ENCODE assay signal across 9 mouse cellular contexts in the genomic region with DNA sequence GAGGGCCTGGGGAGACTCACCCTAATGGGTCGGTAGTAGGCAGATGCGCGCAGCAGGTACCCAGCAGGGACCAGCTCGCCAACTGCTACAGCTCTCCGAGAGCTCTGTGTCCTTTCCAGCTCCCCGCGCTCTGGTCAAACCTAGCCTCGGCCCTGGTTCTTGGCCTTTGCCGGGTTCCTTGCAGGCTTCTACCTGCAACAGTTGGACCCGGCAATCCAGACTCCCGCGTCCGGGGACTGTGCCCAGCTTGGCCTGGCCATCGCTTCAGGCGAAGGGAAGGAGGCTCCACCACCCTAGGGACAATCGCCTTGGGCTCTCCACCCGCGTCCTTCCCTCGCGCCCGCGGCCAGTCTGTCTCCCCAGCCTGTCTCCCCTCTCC. TPM values are rescaled to one million over a fixed set of nuclear protein-coding genes. Genes with fewer than 3 reads are reported as not detected.
DNase-seq lines count a peak whose midpoint lies in the region; ATAC-seq and TF ChIP-seq lines count a peak whose summit lies in the region.
"Had no signal": no experiment of that assay in that cellular context is flagged by ENCODE, and none has a peak within 500 bp of the region (broad histone marks: within the 10 kb centered on the region; RNA-seq: fewer than 3 reads in every experiment).

No protein-coding gene starts in this region.

- ATAC-seq in hindbrain, embryonic 15.5 days (ENCODE audit: low FRiP score, low read depth): no peak

- peak overlapping the region; percentile 61 for H3K4me2 ChIP-seq in hindbrain, embryonic 15.5 days

- H3K4me1 ChIP-seq in hindbrain, embryonic 15.5 days (replicated peaks): peaks cover 29% of the 10 kb centered on the region

- no peaks in the 10 kb centered on the region for H3K9me3 ChIP-seq in hindbrain, embryonic 15.5 days

- no peak for DNase-seq in layer of hippocampus, adult 2 months (ENCODE audit: low spot score in 2 of 2)
- DNase-seq in layer of hippocampus, adult 8-10 months (ENCODE audit: low spot score in 2 of 2): no peak
- peak; percentile 71 to 75 for DNase-seq in cerebellum, postnatal 14 days
- DNase-seq in neural tube, embryonic 10.5 days (ENCODE audit: extremely low spot score, low spot score): peak; percentile 51
- DNase-seq in right cerebral cortex, postnatal 14 days: no peak
- no peak for DNase-seq in right cerebral cortex, postnatal 4 days
- no peak for DNase-seq in right cerebral cortex, postnatal 10 days (ENCODE audit: low spot score in 2 of 2)
- DNase-seq: spleen, adult 18-20 months had no signal

- 2% methylated on average over 22 of the region's 22 CpGs for WGBS in hindbrain, embryonic 15.5 days

- peak overlapping the region; percentile 21; the same call in 1 of the 2 replicates for H3K9ac ChIP-seq in hindbrain, embryonic 15.5 days

- TF ChIP-seq CTCF in layer of hippocampus, adult 2 months (conservative IDR thresholded peaks at IDR 0.05): no peak

- H3K36me3 ChIP-seq in hindbrain, embryonic 15.5 days: peaks cover 10% of the 10 kb centered on the region; the same call in 1 of the 2 replicates

- H3K27ac ChIP-seq in layer of hippocampus, adult 2 months: peak overlapping the region; percentile 84
- H3K27ac ChIP-seq in hindbrain, embryonic 15.5 days (replicated peaks): no peak overlapping the region

- H3K27me3 ChIP-seq in hindbrain, embryonic 15.5 days: peaks cover 80% of the 10 kb centered on the region

- peak overlapping the region; percentile 50 for H3K4me3 ChIP-seq in layer of hippocampus, adult 2 months
- H3K4me3 ChIP-seq in hindbrain, embryonic 15.5 days: peak overlapping the region; percentile 33

RNA-seq across cellular contexts. Expression of a gene that starts 0.7 kb away (rescaled TPM):
- total RNA-seq in layer of hippocampus, adult 2 months (2021): 10 to 100 TPM; 47.4 to 47.5 TPM
- total RNA-seq in layer of hippocampus, adult 8-10 months (2022): 10 to 100 TPM; 42.3 to 48.8 (median 44.6) TPM
- polyA plus RNA-seq in hindbrain, embryonic 15.5 days (2015; fragmentation: Nextera tagmentation; extraction: Ambion mirVana): 0.64 and 0.73 TPM in 2 replicates

RNA-seq across cellular contexts. Expression of a gene that starts 10.5 kb away (rescaled TPM):
- total RNA-seq in layer of hippocampus, adult 2 months (2021): 10 to 100 TPM; 22.4 to 22.5 TPM
- total RNA-seq in layer of hippocampus, adult 8-10 months (2022): 10 to 100 TPM; 22.8 to 25.5 (median 24.6) TPM
- 21.3 and 21.6 TPM in 2 replicates for polyA plus RNA-seq in hindbrain, embryonic 15.5 days (2015; fragmentation: Nextera tagmentation; extraction: Ambion mirVana)

RNA-seq across cellular contexts. Expression of a gene that starts 31.1 kb away (rescaled TPM):
- total RNA-seq in layer of hippocampus, adult 2 months (2021): 10 to 100 TPM; 13.2 to 15.1 TPM
- 10 to 100 TPM; 16.7 to 18.5 (median 17.1) TPM for total RNA-seq in layer of hippocampus, adult 8-10 months (2022)
- 1.3 and 1.5 TPM in 2 replicates for polyA plus RNA-seq in hindbrain, embryonic 15.5 days (2015; fragmentation: Nextera tagmentation; extraction: Ambion mirVana)

RNA-seq across cellular contexts. Expression of a gene that starts 40.6 kb away (rescaled TPM):
- under 1 TPM; 0.51 to 0.59 TPM for total RNA-seq in layer of hippocampus, adult 2 months (2021)
- total RNA-seq in layer of hippocampus, adult 8-10 months (2022): under 1 TPM; 0.30 to 0.55 (median 0.40) TPM
- polyA plus RNA-seq in hindbrain, embryonic 15.5 days (2015; fragmentation: Nextera tagmentation; extraction: Ambion mirVana): 0.07 and 0.34 TPM in 2 replicates

RNA-seq across cellular contexts. Expression of a gene that starts 55.5 kb away (rescaled TPM):
- total RNA-seq in layer of hippocampus, adult 2 months (2021): under 1 TPM; 0.37 to 0.64 TPM
- under 1 TPM; 0.36 to 0.95 (median 0.59) TPM for total RNA-seq in layer of hippocampus, adult 8-10 months (2022)
- polyA plus RNA-seq in hindbrain, embryonic 15.5 days (2015; fragmentation: Nextera tagmentation; extraction: Ambion mirVana): 0.06 and 0.38 TPM in 2 replicates

Comparison
In these comparisons a context has a peak if more than half of its experiments do, and no peak if none do; other contexts are left out.
1. DNase-seq: peak in cerebellum, postnatal 14 days (2 of 2) and neural tube, embryonic 10.5 days (single experiment); none in layer of hippocampus, adult 2 months (0 of 2), layer of hippocampus, adult 8-10 months (0 of 2), right cerebral cortex, postnatal 14 days (single experiment), right cerebral cortex, postnatal 4 days (single experiment) and right cerebral cortex, postnatal 10 days (0 of 2).